In genomic region chr5:73683706-73684409, GRCm38 (mm10) we compare ENCODE assay signal across 16 mouse cellular contexts. TPM values are rescaled to one million over a fixed set of nuclear protein-coding genes. Genes with fewer than 3 reads are reported as not detected.
DNase-seq lines count a peak whose midpoint lies in the region; ATAC-seq and TF ChIP-seq lines count a peak whose summit lies in the region.
"Had no signal": no experiment of that assay in that cellular context is flagged by ENCODE, and none has a peak within 500 bp of the region (broad histone marks: within the 10 kb centered on the region; RNA-seq: fewer than 3 reads in every experiment).

No protein-coding gene starts in this region.

- TF ChIP-seq EP300 in heart, postnatal 0 days (IDR thresholded peaks at IDR 0.05; ENCODE audit: low read depth) = no peak

- peaks cover 17% of the 10 kb centered on the region for H3K4me1 ChIP-seq in heart, postnatal 0 days (ENCODE audit: control insufficient read depth, insufficient read depth)
- no peaks in the 10 kb centered on the region for H3K4me1 ChIP-seq in midbrain, embryonic 14.5 days (ENCODE audit: control insufficient read depth, insufficient read depth, low read length)
- H3K4me1 ChIP-seq in midbrain, embryonic 15.5 days = no peaks in the 10 kb centered on the region
- H3K4me1 ChIP-seq: hindbrain, embryonic 15.5 days had no signal

- H3K4me2 ChIP-seq in heart, postnatal 0 days (ENCODE audit: low read depth, low read length) = no peak overlapping the region
- H3K4me2 ChIP-seq in midbrain, embryonic 14.5 days (ENCODE audit: low read length) = no peak overlapping the region
- H3K4me2 ChIP-seq in midbrain, embryonic 15.5 days = no peak overlapping the region
- H3K4me2 ChIP-seq: embryonic facial prominence, embryonic 12.5 days; hindbrain, embryonic 15.5 days had no signal

- no peak for ATAC-seq in CD4-positive, CD25-positive, alpha-beta regulatory T cell, adult 4 months
- ATAC-seq in heart, postnatal 0 days (ENCODE audit: insufficient read depth, low read depth) = no peak
- no peak for ATAC-seq in midbrain, embryonic 14.5 days (ENCODE audit: low FRiP score, low TSS enrichment)
- ATAC-seq in midbrain, embryonic 15.5 days (replicated peaks) = no peak

- 54% methylated on average over 9 of the region's 9 CpGs for WGBS in heart, postnatal 0 days
- WGBS in midbrain, embryonic 14.5 days = 62% methylated on average over 9 of the region's 9 CpGs
- 61% methylated on average over 9 of the region's 9 CpGs for WGBS in midbrain, embryonic 15.5 days

- no peak overlapping the region for H3K27ac ChIP-seq in heart, postnatal 0 days (ENCODE audit: low read depth)
- H3K27ac ChIP-seq in midbrain, embryonic 14.5 days (replicated peaks; ENCODE audit: low read depth, low read length) = no peak overlapping the region
- H3K27ac ChIP-seq in midbrain, embryonic 15.5 days = no peak overlapping the region
- H3K27ac ChIP-seq: embryonic facial prominence, embryonic 12.5 days; hindbrain, embryonic 15.5 days; midbrain, embryonic 10.5 days had no signal

- no peak overlapping the region for H3K4me3 ChIP-seq in heart, postnatal 0 days (ENCODE audit: low read depth, low read length)
- no peak overlapping the region for H3K4me3 ChIP-seq in midbrain, embryonic 14.5 days (replicated peaks; ENCODE audit: low read depth, low read length)
- H3K4me3 ChIP-seq in midbrain, embryonic 15.5 days = no peak overlapping the region
- H3K4me3 ChIP-seq: embryonic facial prominence, embryonic 12.5 days; hindbrain, embryonic 15.5 days; midbrain, embryonic 10.5 days had no signal

- DNase-seq in CD4-positive, CD25-positive, alpha-beta regulatory T cell, adult 2 months (ENCODE audit: low read depth, low spot score) = peak; percentile 1
- DNase-seq in heart, postnatal 0 days (ENCODE audit: low spot score) = no peak
- DNase-seq in heart, postnatal 36 days = no peak
- DNase-seq in midbrain, embryonic 14.5 days = peak; percentile 56
- DNase-seq in forelimb bud, embryonic 11.5 days (ENCODE audit: low read depth, low spot score) = peak; percentile 34
- no peak for DNase-seq in layer of hippocampus, postnatal 14 days (ENCODE audit: low spot score in 2 of 2)
- DNase-seq: kidney, postnatal 10 days; right cerebral cortex, postnatal 4 days had no signal

- intact Hi-C loops in heart, postnatal 36 days (cut with DNase I) = loop anchor here (10.0 kb wide), 3 partner anchors 251 to 381 kb away; partner anchors contain the start of gene Usp46

- no peaks in the 10 kb centered on the region for H3K27me3 ChIP-seq in heart, postnatal 0 days (ENCODE audit: control insufficient read depth, insufficient read depth, low read length)
- no peaks in the 10 kb centered on the region for H3K27me3 ChIP-seq in midbrain, embryonic 14.5 days (ENCODE audit: control insufficient read depth, insufficient read depth, low read length)
- H3K27me3 ChIP-seq in midbrain, embryonic 15.5 days (replicated peaks) = no peaks in the 10 kb centered on the region
- H3K27me3 ChIP-seq: embryonic facial prominence, embryonic 12.5 days; hindbrain, embryonic 15.5 days had no signal

- peak; percentile 43 for TF ChIP-seq CTCF in heart, postnatal 0 days (IDR thresholded peaks at IDR 0.05; ENCODE audit: low read depth)

- no peaks in the 10 kb centered on the region for H3K36me3 ChIP-seq in heart, postnatal 0 days (replicated peaks; ENCODE audit: control insufficient read depth, insufficient read depth, low read length)
- H3K36me3 ChIP-seq in midbrain, embryonic 14.5 days (ENCODE audit: control insufficient read depth, insufficient read depth, low read length) = no peaks in the 10 kb centered on the region
- no peaks in the 10 kb centered on the region for H3K36me3 ChIP-seq in midbrain, embryonic 15.5 days (replicated peaks)
- H3K36me3 ChIP-seq: embryonic facial prominence, embryonic 12.5 days; hindbrain, embryonic 15.5 days; midbrain, embryonic 10.5 days had no signal

- H3K9ac ChIP-seq in heart, postnatal 0 days (replicated peaks; ENCODE audit: low read depth, low read length) = no peak overlapping the region
- no peak overlapping the region for H3K9ac ChIP-seq in midbrain, embryonic 14.5 days (replicated peaks; ENCODE audit: low read length)
- no peak overlapping the region for H3K9ac ChIP-seq in midbrain, embryonic 15.5 days
- H3K9ac ChIP-seq: embryonic facial prominence, embryonic 12.5 days; hindbrain, embryonic 15.5 days had no signal

- H3K9me3 ChIP-seq in heart, postnatal 0 days (replicated peaks; ENCODE audit: control insufficient read depth, low read length) = no peaks in the 10 kb centered on the region
- H3K9me3 ChIP-seq in midbrain, embryonic 14.5 days (ENCODE audit: control insufficient read depth, low read length) = no peaks in the 10 kb centered on the region
- H3K9me3 ChIP-seq in midbrain, embryonic 15.5 days = no peaks in the 10 kb centered on the region
- H3K9me3 ChIP-seq: embryonic facial prominence, embryonic 12.5 days; hindbrain, embryonic 15.5 days; midbrain, embryonic 10.5 days had no signal

RNA-seq across cellular contexts. Expression of gene Spata18, which starts 32.7 kb away (rescaled TPM):
- polyA plus RNA-seq in CD4-positive, CD25-positive, alpha-beta regulatory T cell, adult 4 months (2017; shearing (Covaris generic)) = not detected
- total RNA-seq in heart, postnatal 0 days (2014; rRNA removed; ENCODE audit: low replicate concordance) = 0.27 and 1.0 TPM in 2 replicates
- 0.84 and 0.87 TPM in 2 replicates for polyA plus RNA-seq in heart, postnatal 0 days (2015; fragmentation: Nextera tagmentation; extraction: Ambion mirVana)
- under 1 TPM; 0.27 to 0.28 TPM for total RNA-seq in heart, postnatal 36 days (2021)
- 0.21 TPM in 1 of 2 replicates, not detected in the other for polyA plus RNA-seq in midbrain, embryonic 14.5 days (2014; fragmentation: Nextera tagmentation; extraction: Ambion mirVana)
- 0.30 and 0.52 TPM in 2 replicates for polyA plus RNA-seq in midbrain, embryonic 15.5 days (2015; fragmentation: Nextera tagmentation; extraction: Ambion mirVana)
- 1 to 10 TPM; 1.4 to 3.2 TPM for total RNA-seq in layer of hippocampus, postnatal 14 days (2021)
- polyA plus RNA-seq: frontal cortex, adult 2 months; liver, embryonic 16.5 days; midbrain, embryonic 10.5 days had no signal

RNA-seq across cellular contexts. Expression of gene Sgcb, which starts 36.3 kb away (rescaled TPM):
- polyA plus RNA-seq in CD4-positive, CD25-positive, alpha-beta regulatory T cell, adult 4 months (2017; shearing (Covaris generic)) = 10 to 100 TPM; 11.1 to 16.5 TPM
- total RNA-seq in heart, postnatal 0 days (2014; rRNA removed; ENCODE audit: low replicate concordance) = 20.8 and 25.2 TPM in 2 replicates
- polyA plus RNA-seq in heart, postnatal 0 days (2015; fragmentation: Nextera tagmentation; extraction: Ambion mirVana) = 46.9 and 49.0 TPM in 2 replicates
- 100 to 1,000 TPM in 1 of 2 experiments, 10 to 100 TPM in 1; 97.5 to 103 TPM for total RNA-seq in heart, postnatal 36 days (2021)
- 30.8 and 32.2 TPM in 2 replicates for polyA plus RNA-seq in midbrain, embryonic 14.5 days (2014; fragmentation: Nextera tagmentation; extraction: Ambion mirVana)
- polyA plus RNA-seq in midbrain, embryonic 15.5 days (2015; fragmentation: Nextera tagmentation; extraction: Ambion mirVana) = 35.8 and 36.6 TPM in 2 replicates
- 10 to 100 TPM; 59.4 to 60.5 TPM for total RNA-seq in layer of hippocampus, postnatal 14 days (2021)

RNA-seq across cellular contexts. Expression of gene Lrrc66, which starts 51.5 kb away (rescaled TPM):
- polyA plus RNA-seq in CD4-positive, CD25-positive, alpha-beta regulatory T cell, adult 4 months (2017; shearing (Covaris generic)) = 1 to 10 TPM; 1.3 to 2.5 TPM
- total RNA-seq in heart, postnatal 0 days (2014; rRNA removed; ENCODE audit: low replicate concordance) = 0.23 TPM in 1 of 2 replicates, not detected in the other
- polyA plus RNA-seq in heart, postnatal 0 days (2015; fragmentation: Nextera tagmentation; extraction: Ambion mirVana) = 0.07 TPM in 1 of 2 replicates, not detected in the other
- not detected for total RNA-seq in heart, postnatal 36 days (2021)
- not detected in 2 replicates for polyA plus RNA-seq in midbrain, embryonic 14.5 days (2014; fragmentation: Nextera tagmentation; extraction: Ambion mirVana)
- not detected in 2 replicates for polyA plus RNA-seq in midbrain, embryonic 15.5 days (2015; fragmentation: Nextera tagmentation; extraction: Ambion mirVana)
- total RNA-seq in layer of hippocampus, postnatal 14 days (2021) = not detected
- polyA plus RNA-seq: hindbrain, embryonic 15.5 days; neural tube, embryonic 14.5 days had no signal

Comparison
In these comparisons a context has a peak if more than half of its experiments do, and no peak if none do; other contexts are left out.
1. DNase-seq: peak in CD4-positive, CD25-positive, alpha-beta regulatory T cell, adult 2 months (single experiment), midbrain, embryonic 14.5 days (single experiment) and forelimb bud, embryonic 11.5 days (single experiment); none in heart, postnatal 0 days (single experiment), heart, postnatal 36 days (0 of 2) and layer of hippocampus, postnatal 14 days (0 of 2).